Comparison of ENCODE assay signal across 16 mouse cellular contexts in the genomic region with DNA sequence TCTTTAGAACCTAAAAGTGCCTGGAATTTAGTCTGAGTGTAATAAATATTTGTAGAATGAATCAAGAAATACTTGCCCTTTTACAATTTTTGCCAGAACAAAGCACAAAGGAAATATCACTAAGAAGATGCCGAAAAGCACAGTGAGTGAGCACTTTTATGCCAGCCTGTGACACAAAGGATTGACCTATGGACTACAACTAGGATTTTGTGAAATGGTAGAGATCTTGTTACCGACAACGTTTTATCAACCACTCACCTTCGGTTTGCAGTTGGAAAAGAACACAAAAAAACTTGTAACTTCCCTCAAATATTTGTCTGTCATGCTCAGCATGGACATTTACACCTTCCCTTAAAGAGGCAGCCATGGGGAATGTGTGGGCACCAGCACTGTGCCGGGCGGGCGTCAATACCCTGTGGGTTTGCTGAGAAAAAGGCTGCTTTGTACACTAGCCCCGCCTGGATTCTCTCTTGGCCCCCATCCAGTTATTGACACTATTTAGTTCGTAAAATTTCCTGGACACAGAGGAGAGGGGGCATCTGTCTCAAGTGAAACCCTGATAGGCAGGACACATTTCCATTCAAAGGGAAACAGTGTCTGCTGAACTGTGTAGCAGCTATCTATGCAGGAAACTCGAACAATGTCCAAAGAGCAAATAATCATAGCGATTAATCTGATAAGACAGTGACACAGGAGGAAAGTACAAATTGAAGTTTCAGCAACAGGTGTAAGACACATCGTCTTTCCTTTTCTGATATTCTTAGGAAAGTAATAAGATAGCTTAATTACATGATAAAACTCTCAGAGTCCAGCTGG.
DNase-seq lines count a peak whose midpoint lies in the region; ATAC-seq and TF ChIP-seq lines count a peak whose summit lies in the region.
"Had no signal": no experiment of that assay in that cellular context is flagged by ENCODE, and none has a peak within 500 bp of the region (broad histone marks: within the 10 kb centered on the region; RNA-seq: fewer than 3 reads in every experiment).

No protein-coding gene starts in this region.

- 63% methylated on average over 12 of the region's 12 CpGs for WGBS in forebrain, embryonic 13.5 days
- WGBS in forebrain, embryonic 11.5 days: 83% methylated on average over 12 of the region's 12 CpGs
- 44% methylated on average over 12 of the region's 12 CpGs for WGBS in stomach, postnatal 0 days

- intact Hi-C loops in left cerebral cortex, postnatal 4 days (cut with DNase I): no loop called here

- H3K27ac ChIP-seq in forebrain, embryonic 13.5 days: no peak overlapping the region
- no peak overlapping the region for H3K27ac ChIP-seq in forebrain, embryonic 11.5 days (ENCODE audit: low read depth, low read length)
- peak overlapping the region; percentile 58; the same call in 1 of the 2 replicates for H3K27ac ChIP-seq in stomach, postnatal 0 days (replicated peaks)
- H3K27ac ChIP-seq: heart, embryonic 13.5 days; macrophage had no signal

- peak; percentile 53; the same call in 1 of the 2 replicates for ATAC-seq in forebrain, embryonic 13.5 days
- no peak for ATAC-seq in forebrain, embryonic 11.5 days (replicated peaks; ENCODE audit: low FRiP score)
- peak; percentile 59 for ATAC-seq in stomach, postnatal 0 days (ENCODE audit: low FRiP score, low TSS enrichment)
- ATAC-seq: Patski had no signal

- no peak for TF ChIP-seq EP300 in stomach, postnatal 0 days (optimal IDR thresholded peaks at IDR 0.05)

- H3K27me3 ChIP-seq in forebrain, embryonic 13.5 days: no peaks in the 10 kb centered on the region
- no peaks in the 10 kb centered on the region for H3K27me3 ChIP-seq in forebrain, embryonic 11.5 days (ENCODE audit: control insufficient read depth, insufficient read depth, low read length)
- H3K27me3 ChIP-seq in stomach, postnatal 0 days (ENCODE audit: control insufficient read depth, insufficient read depth, low read length): no peaks in the 10 kb centered on the region
- H3K27me3 ChIP-seq: heart, embryonic 13.5 days; Patski had no signal

- DNase-seq in forebrain, embryonic 11.5 days (ENCODE audit: low spot score): no peak
- peak; percentile 5 for DNase-seq in left cerebral cortex, postnatal 4 days
- DNase-seq in left cerebral cortex, adult 8-10 months (ENCODE audit: low spot score in 2 of 2): no peak
- DNase-seq in retina, postnatal 1 day: peak; percentile 35
- no peak for DNase-seq in retina, embryonic 14.5 days (ENCODE audit: low spot score)
- peak; percentile 25 for DNase-seq in stomach, postnatal 0 days (ENCODE audit: low spot score)
- no peak for DNase-seq in kidney, postnatal 14 days
- DNase-seq: heart, postnatal 4 days; kidney, adult 8-10 months; kidney, postnatal 4 days; lung, embryonic 14.5 days; thymus, adult 2 months had no signal

- no peak overlapping the region for H3K9ac ChIP-seq in forebrain, embryonic 13.5 days
- no peak overlapping the region for H3K9ac ChIP-seq in forebrain, embryonic 11.5 days (ENCODE audit: low read length)
- no peak overlapping the region for H3K9ac ChIP-seq in stomach, postnatal 0 days (ENCODE audit: low read length)
- H3K9ac ChIP-seq: heart, embryonic 13.5 days; lung, embryonic 14.5 days had no signal

- no peaks in the 10 kb centered on the region for H3K4me1 ChIP-seq in forebrain, embryonic 13.5 days
- no peaks in the 10 kb centered on the region for H3K4me1 ChIP-seq in forebrain, embryonic 11.5 days (replicated peaks; ENCODE audit: control insufficient read depth, insufficient read depth, low read length)
- no peaks in the 10 kb centered on the region for H3K4me1 ChIP-seq in stomach, postnatal 0 days (replicated peaks; ENCODE audit: control insufficient read depth, insufficient read depth)

- H3K9me3 ChIP-seq in forebrain, embryonic 13.5 days (replicated peaks): no peaks in the 10 kb centered on the region
- no peaks in the 10 kb centered on the region for H3K9me3 ChIP-seq in forebrain, embryonic 11.5 days (ENCODE audit: control insufficient read depth, low read length)
- no peaks in the 10 kb centered on the region for H3K9me3 ChIP-seq in stomach, postnatal 0 days (ENCODE audit: control insufficient read depth, low read length)
- H3K9me3 ChIP-seq: heart, embryonic 13.5 days had no signal

- H3K36me3 ChIP-seq in forebrain, embryonic 13.5 days (ENCODE audit: poor library complexity, severe bottlenecking): no peaks in the 10 kb centered on the region
- no peaks in the 10 kb centered on the region for H3K36me3 ChIP-seq in forebrain, embryonic 11.5 days (ENCODE audit: control insufficient read depth, insufficient read depth, low read length)
- H3K36me3 ChIP-seq in stomach, postnatal 0 days (ENCODE audit: control insufficient read depth, insufficient read depth, low read length): no peaks in the 10 kb centered on the region
- H3K36me3 ChIP-seq: heart, embryonic 13.5 days had no signal

- no peak overlapping the region for H3K4me2 ChIP-seq in forebrain, embryonic 13.5 days
- H3K4me2 ChIP-seq in forebrain, embryonic 11.5 days (ENCODE audit: low read depth, low read length, severe bottlenecking): no peak overlapping the region
- peak overlapping the region; percentile 38 for H3K4me2 ChIP-seq in stomach, postnatal 0 days (replicated peaks; ENCODE audit: low read depth)
- H3K4me2 ChIP-seq: heart, embryonic 13.5 days; lung, embryonic 14.5 days had no signal

- no peak for TF ChIP-seq CTCF in stomach, postnatal 0 days (IDR thresholded peaks at IDR 0.05; ENCODE audit: low read depth)

- no peak overlapping the region for H3K4me3 ChIP-seq in forebrain, embryonic 13.5 days
- no peak overlapping the region for H3K4me3 ChIP-seq in forebrain, embryonic 11.5 days (ENCODE audit: low read depth, low read length)
- H3K4me3 ChIP-seq in stomach, postnatal 0 days (ENCODE audit: low read depth, low read length): no peak overlapping the region
- H3K4me3 ChIP-seq: heart, embryonic 13.5 days had no signal

Comparison
In these comparisons a context has a peak if more than half of its experiments do, and no peak if none do; other contexts are left out.
1. DNase-seq: peak in left cerebral cortex, postnatal 4 days (single experiment), retina, postnatal 1 day (single experiment) and stomach, postnatal 0 days (single experiment); none in forebrain, embryonic 11.5 days (single experiment), left cerebral cortex, adult 8-10 months (0 of 2), retina, embryonic 14.5 days (single experiment) and kidney, postnatal 14 days (single experiment).